ENCODE assay signal across 8 mouse cellular contexts in genomic region chr13:62926479-62926878, GRCm38 (mm10). TPM values are rescaled to one million over a fixed set of nuclear protein-coding genes. Genes with fewer than 3 reads are reported as not detected.
DNase-seq lines count a peak whose midpoint lies in the region; ATAC-seq lines count a peak whose summit lies in the region.

No protein-coding gene starts in this region.

- H3K9ac ChIP-seq in lung, embryonic 16.5 days (ENCODE audit: low read length), result no peak overlapping the region

- H3K36me3 ChIP-seq in lung, embryonic 16.5 days (ENCODE audit: control insufficient read depth, insufficient read depth, low read length), result no peaks in the 10 kb centered on the region
- no peaks in the 10 kb centered on the region for H3K36me3 ChIP-seq in splenic B cell, adult 2 months (ENCODE audit: control insufficient read depth, insufficient read depth, low read length, poor library complexity, severe bottlenecking)

- no peak overlapping the region for H3K27ac ChIP-seq in lung, embryonic 16.5 days (ENCODE audit: low read length)

- no peak overlapping the region for H3K4me2 ChIP-seq in lung, embryonic 16.5 days (ENCODE audit: low read depth, low read length)

- DNase-seq in CD4-positive, CD25-positive, alpha-beta regulatory T cell, adult 2 months (ENCODE audit: low read depth, low spot score), result peak; percentile 44
- DNase-seq in B cell, adult 2 months, result peak; percentile 21 to 24
- peak; percentile 74 for DNase-seq in brain, adult 2 months (ENCODE audit: low read depth, low spot score)
- DNase-seq in gastrocnemius, adult 8-10 months (ENCODE audit: low spot score in 2 of 2), result peak; percentile 15 to 18
- DNase-seq in kidney, postnatal 10 days, result peak; percentile 81
- peak; percentile 37 for DNase-seq in splenic B cell, adult 2 months (ENCODE audit: low read depth, low spot score)

- WGBS in lung, embryonic 16.5 days, result 57% methylated on average over 1 of the region's 1 CpGs

- H3K4me1 ChIP-seq in lung, embryonic 16.5 days (replicated peaks; ENCODE audit: control insufficient read depth, insufficient read depth, low read length), result 0 out of 2 replicates have a peak, but pooled peaks cover 8% of the 10 kb centered on the region

- no peaks in the 10 kb centered on the region for H3K27me3 ChIP-seq in lung, embryonic 16.5 days (ENCODE audit: control insufficient read depth, insufficient read depth, low read depth, low read length)
- no peaks in the 10 kb centered on the region for H3K27me3 ChIP-seq in splenic B cell, adult 2 months (ENCODE audit: control insufficient read depth, insufficient read depth, low read length, poor library complexity, severe bottlenecking)

- no peak for ATAC-seq in CD4-positive, CD25-positive, alpha-beta regulatory T cell, adult 4 months
- ATAC-seq in lung, embryonic 16.5 days (ENCODE audit: low read depth), result 0 out of 2 replicates have a peak, but pooled peaks have one; percentile 14

- H3K9me3 ChIP-seq in lung, embryonic 16.5 days (ENCODE audit: control insufficient read depth, low read length), result no peaks in the 10 kb centered on the region

- no peak overlapping the region for H3K4me3 ChIP-seq in lung, embryonic 16.5 days (ENCODE audit: low read length)

RNA-seq across cellular contexts. Expression of gene 2010111I01Rik, which starts 38.2 kb away (rescaled TPM):
- polyA plus RNA-seq in CD4-positive, CD25-positive, alpha-beta regulatory T cell, adult 4 months (2017; shearing (Covaris generic)), result 100 to 1,000 TPM; 224 to 233 TPM
- 10 to 100 TPM; 54.3 to 63.7 (median 56.8) TPM for total RNA-seq in gastrocnemius, adult 8-10 months (2022)
- 129 and 133 TPM in 2 replicates for polyA plus RNA-seq in lung, embryonic 16.5 days (2015; fragmentation: Nextera tagmentation; extraction: Ambion mirVana)

RNA-seq across cellular contexts. Expression of gene Fbp1, which starts 38.4 kb away (rescaled TPM):
- polyA plus RNA-seq in CD4-positive, CD25-positive, alpha-beta regulatory T cell, adult 4 months (2017; shearing (Covaris generic)), result not detected
- under 1 TPM in 1 of 4 experiments, not detected in 3; 0.78 TPM for total RNA-seq in gastrocnemius, adult 8-10 months (2022)
- polyA plus RNA-seq in lung, embryonic 16.5 days (2015; fragmentation: Nextera tagmentation; extraction: Ambion mirVana), result 2.1 and 3.6 TPM in 2 replicates

Comparison
In these comparisons a context has a peak if more than half of its experiments do, and no peak if none do; other contexts are left out.
1. DNase-seq: peak in every context shown above with its lines; median percentile 81 in kidney, postnatal 10 days; 74 in brain, adult 2 months; 44 in CD4-positive, CD25-positive, alpha-beta regulatory T cell, adult 2 months; 37 in splenic B cell, adult 2 months; 22 in B cell, adult 2 months; 16 in gastrocnemius, adult 8-10 months.